Mouse (Mus musculus) embryonic fibroblast, embryonic 13.5 days (primary cell): ENCODE measurements around the gene Hist1h3d.

Source experiments
- CTCF ChIP-seq: IDR thresholded peaks from 2 replicates; pipeline ENCODE4 v1.5.1; 2011; ENCODE audit warnings: mild to moderate bottlenecking, control low read depth, low read length, moderate library complexity, borderline replicate concordance; ENCODE audit not compliant: insufficient read depth
- POLR2A ChIP-seq: IDR thresholded peaks from 2 replicates; pipeline ENCODE4 v1.6.1; 2011; ENCODE audit warnings: low read depth, mild to moderate bottlenecking, control low read depth, low read length, moderate library complexity

GRCm38 (mm10) chr13:23592614-23593013 lies 17.1 kb downstream of the Hist1h3d start:
- no peak for TF ChIP-seq POLR2A
- no peak for TF ChIP-seq CTCF
